Mouse (Mus musculus): ENCODE data around the gene Lrrtm3.

The Lrrtm3 gene

GRCm38 (mm10) chr10:63899891-63900290, 190.2 kb downstream of the Lrrtm3 start:
- no peak for DNase-seq (ENCODE audit: low read depth, low spot score)

GRCm38 (mm10) chr10:63894612-63895011, 195.5 kb downstream of the Lrrtm3 start:
- DNase-seq (ENCODE audit: low read depth, low spot score): no peak

- DNase-seq (ENCODE audit: low read depth, low spot score): no peak
Measured at GRCm38 (mm10) chr10:63886449-63887088, 203.5 kb downstream of the Lrrtm3 start.

- DNase-seq (ENCODE audit: low read depth, low spot score): no peak
Measured at GRCm38 (mm10) chr10:63880462-63880903, 209.6 kb downstream of the Lrrtm3 start.

All from embryo, embryonic 11.5 days (tissue).